Mouse (Mus musculus): ENCODE measurements around the gene Hoxa5. TPM values are rescaled to one million over a fixed set of nuclear protein-coding genes. Genes with fewer than 3 reads are reported as not detected.

Hoxa5 gene
- polyA plus RNA-seq, 1 experiment from 2014 or later = 44.7 TPM

MicroRNAs encoded within 50 kb of the gene (microRNA counts, 519-probe panel; counts per million panel counts)
- 4,452 counts per million, percentile 75 among the panel's probes with 10 or more counts for microRNA mmu-miR-196b

Small RNA genes lying within 50 kb of the gene (microRNA-seq; reads per million reads assigned to microRNA genes)
- 6,037 reads per million, percentile 94 among the genes with 10 or more reads in this experiment for gene Mir196b

Other genes starting within 250 kb of the Hoxa5 start
- 37.0 and 44.6 TPM in 2 replicates for gene Skap2, start 192.0 kb downstream of the Hoxa5 start, polyA plus RNA-seq (2015; fragmentation: Nextera tagmentation; extraction: Ambion mirVana)
- gene Hoxa1, start 46.3 kb downstream of the Hoxa5 start, polyA plus RNA-seq (2015; fragmentation: Nextera tagmentation; extraction: Ambion mirVana) = 2.0 and 3.0 TPM in 2 replicates
- 11.9 and 13.7 TPM in 2 replicates for gene Hoxa2, start 39.8 kb downstream of the Hoxa5 start, polyA plus RNA-seq (2015; fragmentation: Nextera tagmentation; extraction: Ambion mirVana)
- gene 5730596B20Rik, start 27.1 kb downstream of the Hoxa5 start, polyA plus RNA-seq (2015; fragmentation: Nextera tagmentation; extraction: Ambion mirVana) = 3.5 and 4.1 TPM in 2 replicates
- gene Hoxa4, start 12.8 kb downstream of the Hoxa5 start, polyA plus RNA-seq (2015; fragmentation: Nextera tagmentation; extraction: Ambion mirVana) = 5.7 and 5.8 TPM in 2 replicates
- 20.3 and 25.8 TPM in 2 replicates for gene Hoxa6, start 4.1 kb upstream of the Hoxa5 start, polyA plus RNA-seq (2015; fragmentation: Nextera tagmentation; extraction: Ambion mirVana)
- 13.9 and 16.4 TPM in 2 replicates for gene Hoxa3, start 8.7 kb upstream of the Hoxa5 start, polyA plus RNA-seq (2015; fragmentation: Nextera tagmentation; extraction: Ambion mirVana)
- not detected in 2 replicates for gene Gm28308, start 8.8 kb upstream of the Hoxa5 start, polyA plus RNA-seq (2015; fragmentation: Nextera tagmentation; extraction: Ambion mirVana)
- gene Hoxa7, start 17.3 kb upstream of the Hoxa5 start, polyA plus RNA-seq (2015; fragmentation: Nextera tagmentation; extraction: Ambion mirVana) = 117 and 125 TPM in 2 replicates
- 125 and 130 TPM in 2 replicates for gene Hoxa9, start 26.5 kb upstream of the Hoxa5 start, polyA plus RNA-seq (2015; fragmentation: Nextera tagmentation; extraction: Ambion mirVana)
- 77.8 and 86.6 TPM in 2 replicates for gene Hoxa10, start 36.3 kb upstream of the Hoxa5 start, polyA plus RNA-seq (2015; fragmentation: Nextera tagmentation; extraction: Ambion mirVana)
- 4.7 and 5.7 TPM in 2 replicates for gene Hoxa11, start 41.2 kb upstream of the Hoxa5 start, polyA plus RNA-seq (2015; fragmentation: Nextera tagmentation; extraction: Ambion mirVana)
- 0.08 and 0.32 TPM in 2 replicates for gene Hoxa13, start 56.3 kb upstream of the Hoxa5 start, polyA plus RNA-seq (2015; fragmentation: Nextera tagmentation; extraction: Ambion mirVana)
- gene Evx1, start 108.9 kb upstream of the Hoxa5 start, polyA plus RNA-seq (2015; fragmentation: Nextera tagmentation; extraction: Ambion mirVana) = 1.7 and 2.3 TPM in 2 replicates

All from neural tube, embryonic 13.5 days (tissue).